Mouse (Mus musculus) lung, embryonic 14.5 days (tissue): Measurements from ENCODE around the gene Cdr2. TPM values are rescaled to one million over a fixed set of nuclear protein-coding genes. Genes with fewer than 3 reads are reported as not detected.

Experiments used
- ATAC-seq: fragments of 200-750 bp; cut with Nextera tagmentation; 2 replicates; pipeline ENCODE4 v1.8.0; 2017; ENCODE audit warnings: mild to moderate bottlenecking, moderate TSS enrichment, moderate library complexity; ENCODE audit not compliant: insufficient read depth
- DNase-seq: peaks from one replicate; pipeline ENCODE4 v3.0.0-alpha.2; 2015
- H3K27ac ChIP-seq: fragments of 300-500 bp; sonication (generic); 2 replicates; pipeline ENCODE4 v1.5.1; 2014; ENCODE audit warnings: low read depth, mild to moderate bottlenecking, moderate library complexity
- H3K27me3 ChIP-seq: fragments of 300-500 bp; sonication (generic); 2 replicates; pipeline ENCODE4 v1.6.1; 2014; ENCODE audit warnings: low read length, control low read depth; ENCODE audit not compliant: insufficient read depth
- H3K36me3 ChIP-seq: fragments of 300-500 bp; sonication (generic); 2 replicates; pipeline ENCODE4 v1.6.1; 2014; ENCODE audit warnings: control low read depth; ENCODE audit not compliant: insufficient read depth
- H3K4me1 ChIP-seq: fragments of 300-500 bp; sonication (generic); 2 replicates; pipeline ENCODE4 v1.6.1; 2014; ENCODE audit warnings: antibody characterized with exemption, control low read depth; ENCODE audit not compliant: insufficient read depth
- H3K4me2 ChIP-seq: fragments of 300-500 bp; sonication (generic); 2 replicates; pipeline ENCODE4 v1.6.1; 2014; ENCODE audit warnings: mild to moderate bottlenecking
- H3K4me3 ChIP-seq: fragments of 300-500 bp; sonication (generic); 2 replicates; pipeline ENCODE4 v1.5.1; 2014; ENCODE audit warnings: low read depth, low read length
- H3K9ac ChIP-seq: fragments of 300-500 bp; sonication (generic); 2 replicates; pipeline ENCODE4 v1.6.1; 2014
- H3K9me3 ChIP-seq: fragments of 300-500 bp; sonication (generic); 2 replicates; pipeline ENCODE4 v1.6.1; 2016; ENCODE audit warnings: low read depth, low read length, control low read depth
- CTCF ChIP-seq: IDR thresholded peaks from 2 replicates; pipeline ENCODE4 v1.5.1; 2016; ENCODE audit warnings: antibody characterized with exemption, low read depth
- WGBS: fragments of 180-500 bp; shearing (Covaris S2); extraction: QIAGEN DNeasy Blood & Tissue Kit; methylation state at CpG from one replicate; pipeline ENCODE4 v1.1.7; 2014; 5-methylcytosine and 5-hydroxymethylcytosine counted together
- polyA plus RNA-seq: library from polyadenylated mRNA; unstranded; fragments of >200 nt; fragmentation: Nextera tagmentation; extraction: Ambion mirVana; gene quantifications from 2 replicates; pipeline ENCODE4 v1.2.1, GENCODE M21; 2014

Cdr2 gene
- polyA plus RNA-seq, 1 experiment from 2014 or later = 13.4 TPM

DNA sequence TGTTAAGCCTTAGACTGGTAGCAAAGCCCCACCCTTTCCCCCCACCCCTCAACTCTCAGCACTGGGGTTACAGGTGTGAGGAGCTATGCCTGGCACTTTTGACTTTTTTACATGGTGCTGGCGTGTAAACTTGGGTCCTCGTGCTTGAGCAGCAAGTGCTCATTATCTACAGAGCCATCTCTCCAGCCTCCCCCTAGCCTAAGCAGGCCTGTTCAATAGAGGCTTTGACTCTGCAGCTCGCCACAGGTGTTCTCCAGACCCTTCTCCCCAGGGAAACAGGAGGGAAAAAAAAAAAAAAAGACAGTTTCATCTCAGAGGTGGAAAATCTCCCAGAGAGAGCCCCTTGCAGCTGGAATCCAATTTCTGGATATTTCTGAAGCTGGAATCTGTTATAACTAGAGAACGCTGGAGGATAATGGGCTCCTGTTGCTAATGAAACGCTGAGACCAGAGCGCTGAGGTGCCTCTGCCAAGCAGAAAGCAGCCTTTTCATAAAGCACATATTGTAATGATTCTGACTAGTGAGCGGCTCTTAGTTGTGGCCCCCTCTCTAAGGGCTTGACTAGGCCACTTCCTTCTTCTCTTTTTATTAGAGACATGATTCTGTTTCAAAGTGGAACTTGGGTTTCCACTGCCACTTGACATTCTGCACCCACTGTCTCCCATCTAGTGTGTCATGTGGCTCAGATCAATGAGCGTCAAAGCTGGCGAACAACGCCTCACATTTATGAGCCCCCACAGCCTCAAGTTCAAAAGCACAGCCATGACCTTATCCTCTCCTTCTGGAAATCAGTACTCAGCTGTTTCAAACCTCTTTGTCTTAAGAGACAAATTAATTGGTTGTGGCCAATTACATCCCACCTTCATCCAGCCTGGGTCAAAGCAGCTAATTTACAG, 29.9 kb upstream of the Cdr2 start:
- 63% methylated on average over 10 of the region's 10 CpGs for WGBS

GRCm38 (mm10) chr7:121003793-121004418, 21.8 kb upstream of the Cdr2 start:
- H3K4me3 ChIP-seq = no peak overlapping the region
- H3K9me3 ChIP-seq = no peaks in the 10 kb centered on the region
- H3K27ac ChIP-seq = no peak overlapping the region
- no peak for DNase-seq
- no peaks in the 10 kb centered on the region for H3K36me3 ChIP-seq
- 65% methylated on average over 4 of the region's 4 CpGs for WGBS
- no peaks in the 10 kb centered on the region for H3K27me3 ChIP-seq
- no peak overlapping the region for H3K4me2 ChIP-seq
- no peak overlapping the region for H3K9ac ChIP-seq
- no peak for ATAC-seq
- no peaks in the 10 kb centered on the region for H3K4me1 ChIP-seq
- no peak for TF ChIP-seq CTCF

More for the DNA sequence above, 29.9 kb upstream of the Cdr2 start:
- Histone ChIP-seq H3K4me2 (no peak overlapping the region), H3K4me3 (no peak overlapping the region), H3K9me3 (no peaks in the 10 kb centered on the region), H3K27ac (no peak overlapping the region), H3K4me1 (no peaks in the 10 kb centered on the region), H3K9ac (no peak overlapping the region), H3K36me3 (no peaks in the 10 kb centered on the region), H3K27me3 (peaks cover 4% of the 10 kb centered on the region; the same call in 1 of the 2 replicates)
- ATAC-seq = no peak
- TF ChIP-seq CTCF = no peak
- no peak for DNase-seq

- no peaks in the 10 kb centered on the region for H3K9me3 ChIP-seq
- no peaks in the 10 kb centered on the region for H3K4me1 ChIP-seq
- no peaks in the 10 kb centered on the region for H3K36me3 ChIP-seq
- no peak overlapping the region for H3K9ac ChIP-seq
- H3K27ac ChIP-seq = no peak overlapping the region
- TF ChIP-seq CTCF = no peak
- ATAC-seq (no peak), DNase-seq (no peak)
- no peak overlapping the region for H3K4me2 ChIP-seq
- H3K27me3 ChIP-seq = no peaks in the 10 kb centered on the region
- no peak overlapping the region for H3K4me3 ChIP-seq
- WGBS = 77% methylated on average over 5 of the region's 5 CpGs
Observed at GRCm38 (mm10) chr7:121002407-121002928, 20.4 kb upstream of the Cdr2 start.

GRCm38 (mm10) chr7:121001879-121002278, 19.8 kb upstream of the Cdr2 start:
- DNase-seq (no peak), ATAC-seq (no peak)
- H3K36me3 ChIP-seq = no peaks in the 10 kb centered on the region
- H3K4me3 ChIP-seq = no peak overlapping the region
- WGBS = 80% methylated on average over 3 of the region's 3 CpGs
- TF ChIP-seq CTCF = no peak
- H3K4me2 ChIP-seq = no peak overlapping the region
- no peak overlapping the region for H3K27ac ChIP-seq
- H3K9me3 ChIP-seq = no peaks in the 10 kb centered on the region
- no peaks in the 10 kb centered on the region for H3K27me3 ChIP-seq
- no peaks in the 10 kb centered on the region for H3K4me1 ChIP-seq
- no peak overlapping the region for H3K9ac ChIP-seq

GRCm38 (mm10) chr7:121000065-121000822, 18.1 kb upstream of the Cdr2 start:
- Histone ChIP-seq H3K27me3 (no peaks in the 10 kb centered on the region), H3K36me3 (no peaks in the 10 kb centered on the region), H3K9ac (no peak overlapping the region), H3K4me2 (no peak overlapping the region), H3K4me3 (no peak overlapping the region), H3K27ac (no peak overlapping the region), H3K9me3 (no peaks in the 10 kb centered on the region), H3K4me1 (no peaks in the 10 kb centered on the region)
- TF ChIP-seq CTCF = no peak
- no peak for ATAC-seq
- no peak for DNase-seq
- 63% methylated on average over 3 of the region's 3 CpGs for WGBS

DNA sequence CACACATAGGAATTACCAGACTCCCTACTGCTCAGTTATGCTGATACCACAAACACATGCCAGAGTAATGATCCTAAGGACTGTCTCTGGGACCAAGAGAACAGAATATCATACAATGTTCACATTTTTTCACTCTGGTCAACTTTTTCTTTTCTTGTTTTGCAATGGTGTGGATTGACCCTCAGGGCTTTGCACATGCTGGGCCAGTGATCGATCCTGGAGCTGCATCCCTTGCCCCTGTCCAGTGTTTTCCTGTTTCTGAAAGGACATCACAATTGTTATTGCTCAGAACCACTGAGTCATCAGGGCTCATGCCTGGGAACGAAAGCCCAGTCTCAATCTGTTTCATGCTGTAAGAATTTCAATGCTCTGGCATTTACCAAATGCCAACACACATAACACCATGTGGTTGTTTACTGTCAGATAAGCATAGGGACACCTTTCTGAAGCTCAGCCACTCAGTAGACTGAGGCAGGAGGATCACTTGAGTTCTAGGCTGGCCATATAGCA, 17.0 kb upstream of the Cdr2 start:
- DNase-seq (no peak), ATAC-seq (no peak)
- H3K4me3 ChIP-seq = no peak overlapping the region
- no peaks in the 10 kb centered on the region for H3K9me3 ChIP-seq
- no peaks in the 10 kb centered on the region for H3K27me3 ChIP-seq
- no peak overlapping the region for H3K4me2 ChIP-seq
- no peak for TF ChIP-seq CTCF
- H3K36me3 ChIP-seq = no peaks in the 10 kb centered on the region
- no peaks in the 10 kb centered on the region for H3K4me1 ChIP-seq
- no peak overlapping the region for H3K27ac ChIP-seq
- 74% methylated on average over 2 of the region's 2 CpGs for WGBS
- H3K9ac ChIP-seq = no peak overlapping the region
